Mouse (Mus musculus) midbrain, embryonic 15.5 days (tissue): ENCODE results near the gene Cks2. TPM values are rescaled to one million over a fixed set of nuclear protein-coding genes. Genes with fewer than 3 reads are reported as not detected.
"Not testable (repeated sequence)": the region's sequence is repeated elsewhere in the genome, so short reads cannot be mapped to it uniquely, and the experiment has no call there.

Source experiments
- ATAC-seq: fragments of 200-750 bp; cut with Nextera tagmentation; replicated peaks from 2 replicates; pipeline ENCODE4 v1.8.0; 2017; ENCODE audit warnings: moderate TSS enrichment
- H3K27ac ChIP-seq: fragments of 300-500 bp; sonication (generic); 2 replicates; pipeline ENCODE4 v1.5.1; 2015; ENCODE audit warnings: mild to moderate bottlenecking, inconsistent platforms
- H3K27me3 ChIP-seq: fragments of 300-500 bp; sonication (generic); replicated peaks from 2 replicates; pipeline ENCODE4 v1.6.1; 2015; ENCODE audit warnings: inconsistent platforms
- H3K36me3 ChIP-seq: fragments of 300-500 bp; sonication (generic); replicated peaks from 2 replicates; pipeline ENCODE4 v1.6.1; 2015; ENCODE audit warnings: inconsistent platforms
- H3K4me1 ChIP-seq: fragments of 300-500 bp; sonication (generic); 2 replicates; pipeline ENCODE4 v1.6.1; 2015; ENCODE audit warnings: inconsistent platforms
- H3K4me2 ChIP-seq: fragments of 300-500 bp; sonication (generic); 2 replicates; pipeline ENCODE4 v1.6.1; 2015; ENCODE audit warnings: inconsistent platforms, mild to moderate bottlenecking, moderate library complexity
- H3K4me3 ChIP-seq: fragments of 300-500 bp; sonication (generic); 2 replicates; pipeline ENCODE4 v1.5.1; 2015; ENCODE audit warnings: mild to moderate bottlenecking, inconsistent platforms
- H3K9ac ChIP-seq: fragments of 300-500 bp; sonication (generic); 2 replicates; pipeline ENCODE4 v1.6.1; 2015; ENCODE audit warnings: mild to moderate bottlenecking, inconsistent platforms
- H3K9me3 ChIP-seq: fragments of 300-500 bp; sonication (generic); 2 replicates; pipeline ENCODE4 v1.6.1; 2016; ENCODE audit warnings: inconsistent platforms
- WGBS: fragments of 180-500 bp; shearing (Covaris S2); methylation state at CpG from one replicate; pipeline ENCODE4 v1.1.7; 2015; ENCODE audit warnings: mixed read lengths; 5-methylcytosine and 5-hydroxymethylcytosine counted together
- polyA plus RNA-seq: library from polyadenylated mRNA; unstranded; fragments of >200 nt; fragmentation: Nextera tagmentation; extraction: Ambion mirVana; gene quantifications from 2 replicates; pipeline ENCODE4 v1.2.1, GENCODE M21; 2015

Gene Cks2
- polyA plus RNA-seq, 1 experiment from 2014 or later, result 36.9 TPM

DNA sequence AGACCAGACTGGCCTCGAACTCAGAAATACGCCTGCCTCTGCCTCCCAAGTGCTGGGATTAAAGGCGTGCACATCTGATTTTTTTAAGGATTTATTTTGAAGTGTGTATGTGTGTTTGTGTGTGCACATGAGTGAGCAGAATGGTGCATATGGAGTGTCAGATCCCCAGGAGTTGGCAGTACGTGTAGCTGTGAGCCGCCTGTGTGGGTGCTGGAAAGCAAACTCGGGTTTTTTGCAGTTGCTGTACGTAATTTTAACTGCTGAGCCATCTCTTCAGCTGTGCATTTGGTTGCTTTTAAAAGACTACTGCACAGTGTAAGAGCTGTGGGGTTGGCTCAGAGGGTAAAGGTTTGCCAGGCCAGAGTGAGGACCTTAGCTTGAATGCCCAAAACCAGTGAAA is 14.5 kb downstream of the Cks2 start:
- H3K4me1 ChIP-seq, result no peaks in the 10 kb centered on the region
- H3K4me3 ChIP-seq, result no peak overlapping the region
- no peaks in the 10 kb centered on the region for H3K9me3 ChIP-seq
- peaks cover 62% of the 10 kb centered on the region for H3K36me3 ChIP-seq
- no peaks in the 10 kb centered on the region for H3K27me3 ChIP-seq
- no peak for ATAC-seq
- no peak overlapping the region for H3K4me2 ChIP-seq
- H3K9ac ChIP-seq, result no peak overlapping the region
- 94% methylated on average over 7 of the region's 7 CpGs for WGBS
- no peak overlapping the region for H3K27ac ChIP-seq

DNA sequence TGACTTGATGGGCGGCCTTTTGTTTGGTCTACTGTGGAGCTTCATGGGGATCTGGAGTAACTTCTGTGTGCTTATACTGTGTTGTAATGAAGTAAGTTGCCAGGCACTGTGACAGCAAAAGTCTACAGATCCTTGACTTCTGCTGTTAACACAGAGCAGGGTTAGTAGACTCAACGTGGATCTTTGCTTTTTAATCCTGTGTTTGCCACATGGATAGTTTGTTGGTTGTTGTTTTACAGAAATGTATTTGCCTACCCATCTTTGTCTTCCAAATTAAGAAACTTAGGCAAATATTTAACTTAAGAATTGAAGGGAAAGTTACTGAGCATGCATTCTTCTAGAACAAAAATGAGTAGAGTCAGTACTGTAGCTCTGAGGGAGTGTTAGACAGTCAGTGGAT is 18.5 kb downstream of the Cks2 start:
- 93% methylated on average over 2 of the region's 2 CpGs for WGBS
- Histone ChIP-seq H3K4me1 (no peaks in the 10 kb centered on the region), H3K4me3 (no peak overlapping the region), H3K9ac (no peak overlapping the region), H3K36me3 (peaks cover 60% of the 10 kb centered on the region), H3K9me3 (no peaks in the 10 kb centered on the region), H3K27ac (no peak overlapping the region), H3K27me3 (no peaks in the 10 kb centered on the region), H3K4me2 (no peak overlapping the region)
- ATAC-seq, result no peak

DNA sequence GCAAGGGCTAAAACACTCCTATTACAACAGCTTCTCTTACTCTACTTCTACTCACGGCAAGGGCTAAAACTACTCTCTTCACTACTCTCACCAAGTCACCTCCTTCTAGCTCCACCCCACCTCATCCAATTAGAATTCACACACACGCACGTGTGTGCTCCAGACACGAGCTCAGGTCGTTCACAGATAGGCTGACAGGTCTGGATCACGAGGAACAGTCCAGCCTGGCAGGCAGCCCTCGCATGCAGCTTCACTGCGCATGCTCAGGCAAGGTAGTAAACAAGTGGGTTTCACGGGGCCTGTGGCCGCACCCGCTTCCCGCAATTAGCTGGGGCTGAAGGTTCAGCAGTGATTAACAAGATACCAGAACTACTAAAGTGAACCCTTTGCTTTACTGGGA is 23.2 kb downstream of the Cks2 start:
- not testable (repeated sequence) for H3K4me2 ChIP-seq, H3K27me3 ChIP-seq, H3K4me3 ChIP-seq, H3K9ac ChIP-seq, H3K4me1 ChIP-seq, H3K9me3 ChIP-seq, ATAC-seq, H3K27ac ChIP-seq
- peaks cover 34% of the 10 kb centered on the region; the same call in 1 of the 2 replicates for H3K36me3 ChIP-seq
- WGBS, result 94% methylated on average over 12 of the region's 12 CpGs

DNA sequence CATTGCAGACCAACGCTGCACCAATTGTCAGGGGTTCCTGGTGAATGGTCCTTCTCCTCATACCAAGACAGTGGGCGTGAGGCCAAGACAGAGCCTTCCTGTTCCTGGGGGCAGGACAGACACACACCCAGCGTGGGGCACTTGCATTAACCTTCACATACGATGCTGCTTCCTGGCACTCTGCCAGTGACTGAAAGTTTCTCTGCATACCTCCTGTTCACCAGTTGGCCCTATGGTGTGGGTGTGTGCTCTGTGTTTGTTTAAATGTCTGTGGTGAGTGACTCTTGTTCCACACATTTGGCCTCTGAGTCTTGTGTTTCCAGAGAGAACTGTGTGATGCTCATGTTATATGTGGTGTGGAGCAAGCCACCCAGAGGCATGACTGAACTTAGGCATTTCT is 31.6 kb downstream of the Cks2 start:
- peaks cover 52% of the 10 kb centered on the region for H3K36me3 ChIP-seq
- no peak for ATAC-seq
- no peak overlapping the region for H3K27ac ChIP-seq
- no peak overlapping the region for H3K4me3 ChIP-seq
- H3K4me2 ChIP-seq, result no peak overlapping the region
- H3K9ac ChIP-seq, result no peak overlapping the region
- no peaks in the 10 kb centered on the region for H3K9me3 ChIP-seq
- 89% methylated on average over 4 of the region's 4 CpGs for WGBS
- H3K27me3 ChIP-seq, result no peaks in the 10 kb centered on the region
- H3K4me1 ChIP-seq, result no peaks in the 10 kb centered on the region

DNA sequence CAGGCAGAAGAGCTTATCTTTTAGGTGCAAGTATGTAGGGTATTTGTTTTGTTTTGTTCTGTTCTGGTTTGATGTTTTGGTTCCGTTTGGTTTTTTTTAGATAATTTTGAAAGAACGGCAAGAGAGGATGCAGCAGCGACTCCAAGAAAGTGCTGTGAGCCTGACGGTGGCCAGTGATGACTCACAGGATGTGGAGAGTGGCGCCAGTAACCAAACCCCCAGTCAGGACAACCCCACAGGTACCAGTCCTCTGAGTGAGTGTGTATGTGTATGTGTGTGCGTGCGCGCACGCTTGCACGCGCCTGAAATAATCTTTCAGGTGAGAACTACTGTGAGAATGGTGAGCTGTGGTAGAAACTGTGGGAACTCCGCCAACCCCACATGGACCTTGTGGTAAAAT is 32.0 kb downstream of the Cks2 start:
- Histone ChIP-seq H3K4me3 (no peak overlapping the region), H3K9me3 (no peaks in the 10 kb centered on the region), H3K4me2 (no peak overlapping the region), H3K36me3 (peaks cover 54% of the 10 kb centered on the region), H3K27ac (no peak overlapping the region), H3K27me3 (no peaks in the 10 kb centered on the region), H3K9ac (no peak overlapping the region), H3K4me1 (no peaks in the 10 kb centered on the region)
- ATAC-seq, result no peak
- 98% methylated on average over 12 of the region's 12 CpGs for WGBS

DNA sequence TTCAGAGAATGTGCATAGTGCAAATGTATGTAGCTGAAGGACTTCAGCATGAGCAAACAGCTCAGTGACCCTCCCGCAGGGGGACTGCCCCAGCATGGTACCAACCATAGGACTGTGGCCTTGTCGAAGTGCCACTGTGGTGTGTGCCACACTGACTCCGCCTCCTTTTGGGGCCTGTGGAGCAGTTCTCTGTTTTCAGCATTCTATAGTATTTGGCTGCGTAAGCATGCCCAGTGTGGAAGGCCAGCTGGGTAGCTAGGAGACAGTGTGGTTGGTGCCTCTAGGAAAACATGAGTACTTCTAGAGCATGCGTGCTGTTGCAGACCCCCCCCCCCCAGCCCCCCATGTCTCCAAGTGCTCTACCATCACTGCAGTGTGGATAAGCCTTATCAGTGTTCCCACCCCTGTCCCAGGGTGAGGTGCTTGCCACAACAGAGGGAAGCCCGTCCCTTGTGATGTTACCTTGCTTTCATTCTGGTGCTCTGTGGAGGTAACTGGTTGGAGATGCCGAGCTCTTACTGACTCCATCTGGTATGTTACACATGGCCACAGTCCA is 32.7 kb downstream of the Cks2 start:
- Histone ChIP-seq H3K4me1 (no peaks in the 10 kb centered on the region), H3K4me2 (no peak overlapping the region), H3K36me3 (peaks cover 55% of the 10 kb centered on the region), H3K9me3 (no peaks in the 10 kb centered on the region), H3K9ac (no peak overlapping the region), H3K27me3 (no peaks in the 10 kb centered on the region), H3K4me3 (no peak overlapping the region), H3K27ac (no peak overlapping the region)
- no peak for ATAC-seq
- 90% methylated on average over 7 of the region's 7 CpGs for WGBS

DNA sequence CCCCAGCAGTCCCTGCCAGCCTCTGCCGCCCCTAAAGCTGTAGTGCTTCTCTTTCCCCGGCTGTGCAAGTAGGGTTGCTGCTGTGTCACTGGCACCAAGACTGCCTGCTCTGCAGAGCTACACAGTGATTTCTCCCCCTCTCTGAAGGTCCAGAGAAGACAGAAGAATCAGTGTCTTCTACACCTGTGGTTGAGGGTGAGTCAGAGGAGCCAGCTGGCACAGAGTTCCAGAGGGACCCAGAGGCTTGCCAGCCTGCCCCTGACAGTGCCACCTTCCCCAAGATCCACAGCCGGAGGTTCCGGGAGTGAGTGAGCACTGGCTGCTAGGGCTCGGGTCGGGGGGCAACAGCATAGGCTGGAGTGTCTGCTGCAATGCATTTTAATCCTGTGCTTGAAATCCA is 33.7 kb downstream of the Cks2 start:
- no peaks in the 10 kb centered on the region for H3K9me3 ChIP-seq
- H3K4me1 ChIP-seq, result no peaks in the 10 kb centered on the region
- no peak for ATAC-seq
- WGBS, result 92% methylated on average over 6 of the region's 6 CpGs
- H3K27me3 ChIP-seq, result no peaks in the 10 kb centered on the region
- no peak overlapping the region for H3K9ac ChIP-seq
- no peak overlapping the region for H3K27ac ChIP-seq
- H3K36me3 ChIP-seq, result peaks cover 55% of the 10 kb centered on the region
- H3K4me2 ChIP-seq, result no peak overlapping the region
- no peak overlapping the region for H3K4me3 ChIP-seq

DNA sequence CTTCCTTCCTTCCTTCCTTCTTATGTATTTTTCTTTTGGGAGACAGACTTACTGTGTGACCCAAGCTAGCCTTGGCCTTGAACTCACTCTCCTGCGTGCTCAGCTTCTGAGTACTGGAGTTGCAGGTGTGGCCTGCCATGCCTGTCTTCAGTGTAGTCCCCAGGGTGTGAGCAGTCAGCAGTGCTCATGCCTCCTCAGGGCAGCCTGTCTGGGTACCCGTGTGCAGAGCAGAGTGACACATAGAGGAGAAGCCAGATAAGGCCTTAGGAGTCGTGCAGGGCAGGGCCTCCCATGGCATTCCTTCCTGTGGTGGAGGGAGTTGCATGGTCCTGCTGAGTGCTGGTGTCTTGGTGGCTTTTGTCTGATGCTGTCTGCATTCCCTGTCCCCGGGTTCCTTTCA is 34.3 kb downstream of the Cks2 start:
- WGBS, result 83% methylated on average over 4 of the region's 4 CpGs
- no peak overlapping the region for H3K4me3 ChIP-seq
- no peaks in the 10 kb centered on the region for H3K27me3 ChIP-seq
- H3K36me3 ChIP-seq, result peaks cover 50% of the 10 kb centered on the region
- no peaks in the 10 kb centered on the region for H3K9me3 ChIP-seq
- no peak for ATAC-seq
- no peaks in the 10 kb centered on the region for H3K4me1 ChIP-seq
- no peak overlapping the region for H3K27ac ChIP-seq
- no peak overlapping the region for H3K4me2 ChIP-seq
- H3K9ac ChIP-seq, result no peak overlapping the region

DNA sequence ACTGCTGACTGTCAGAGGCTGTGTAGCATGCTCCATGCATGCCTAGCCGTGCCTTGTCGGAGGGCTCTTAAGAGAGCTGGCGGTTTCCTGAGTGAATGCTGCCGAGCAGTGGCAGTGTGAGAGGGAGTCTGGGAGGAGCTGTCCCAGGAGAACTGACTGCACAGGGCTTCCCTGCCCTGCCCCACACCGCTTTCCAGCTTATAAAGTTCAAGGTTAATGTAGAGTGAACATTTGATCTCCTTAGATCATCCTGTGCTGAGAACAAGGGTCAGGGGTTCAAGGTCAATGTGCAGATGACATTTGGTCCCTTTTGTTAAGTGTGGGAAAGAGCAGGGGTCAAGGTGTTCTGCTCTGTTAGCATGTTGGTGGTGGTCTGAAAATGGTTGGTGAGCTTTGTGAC is 36.0 kb downstream of the Cks2 start:
- Histone ChIP-seq H3K27ac (no peak overlapping the region), H3K27me3 (no peaks in the 10 kb centered on the region), H3K36me3 (peaks cover 52% of the 10 kb centered on the region), H3K9ac (no peak overlapping the region), H3K4me2 (no peak overlapping the region), H3K4me3 (no peak overlapping the region), H3K4me1 (no peaks in the 10 kb centered on the region), H3K9me3 (no peaks in the 10 kb centered on the region)
- ATAC-seq, result 0 out of 2 replicates have a peak, but pooled peaks have one; percentile 30
- 91% methylated on average over 5 of the region's 5 CpGs for WGBS

DNA sequence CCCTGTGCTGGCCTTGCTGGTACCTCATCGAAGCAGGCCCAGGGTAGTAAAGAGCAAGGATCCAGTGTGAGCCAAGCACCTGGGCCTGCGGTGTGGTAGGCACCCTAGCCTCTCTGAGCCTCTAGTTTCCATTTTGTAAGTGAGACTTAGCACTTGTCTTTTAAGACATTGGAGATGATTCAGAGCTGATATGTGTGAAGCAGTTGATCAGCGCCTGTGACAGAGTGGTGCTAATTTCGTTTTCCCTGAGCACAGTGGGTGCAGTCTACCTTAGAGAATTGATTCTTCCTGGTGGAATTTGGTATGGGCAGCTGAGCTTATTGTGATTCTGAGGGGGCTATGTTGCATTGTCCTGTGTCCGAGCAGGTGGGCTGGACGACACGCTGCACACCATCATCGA is 36.6 kb downstream of the Cks2 start:
- 95% methylated on average over 8 of the region's 8 CpGs for WGBS
- Histone ChIP-seq H3K36me3 (peaks cover 46% of the 10 kb centered on the region), H3K4me2 (no peak overlapping the region), H3K9ac (no peak overlapping the region), H3K27ac (no peak overlapping the region), H3K4me1 (no peaks in the 10 kb centered on the region), H3K9me3 (no peaks in the 10 kb centered on the region), H3K4me3 (no peak overlapping the region), H3K27me3 (no peaks in the 10 kb centered on the region)
- ATAC-seq, result no peak

DNA sequence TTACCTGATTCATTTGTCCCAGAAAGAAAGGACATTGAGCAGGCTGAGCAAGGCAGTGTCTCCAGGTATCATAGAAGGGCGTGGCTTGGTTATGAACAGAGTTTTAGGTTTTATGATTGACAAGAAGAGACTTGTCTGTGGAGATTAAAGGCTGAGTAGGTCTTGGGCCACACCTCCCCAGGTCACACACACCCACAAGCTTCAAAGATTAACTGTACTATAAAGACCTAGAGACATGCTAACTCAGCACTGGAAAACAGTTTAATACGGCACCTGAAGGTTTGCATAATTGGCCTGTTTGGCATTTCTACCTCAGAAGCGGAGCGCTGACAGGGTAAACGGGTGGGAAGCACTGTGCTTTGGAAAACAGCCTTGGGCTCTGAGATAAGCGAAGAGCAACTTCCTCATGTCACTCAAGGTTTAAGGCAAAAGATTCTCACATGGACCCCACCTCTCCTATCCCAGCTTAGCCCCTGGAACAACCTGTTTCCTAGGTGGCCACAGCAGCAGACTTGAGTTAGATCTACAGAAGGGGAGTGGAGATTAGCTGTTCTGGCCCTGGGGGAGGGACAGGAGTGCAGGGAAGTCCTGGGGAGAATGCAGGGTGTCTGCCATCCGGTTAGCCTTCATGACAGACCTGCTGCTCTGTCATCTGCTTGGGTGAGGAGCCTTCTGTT is 40.4 kb downstream of the Cks2 start:
- H3K4me1 ChIP-seq, result no peaks in the 10 kb centered on the region
- H3K4me2 ChIP-seq, result no peak overlapping the region
- no peak overlapping the region for H3K4me3 ChIP-seq
- WGBS, result 95% methylated on average over 7 of the region's 7 CpGs
- peaks cover 30% of the 10 kb centered on the region for H3K36me3 ChIP-seq
- no peaks in the 10 kb centered on the region for H3K27me3 ChIP-seq
- H3K27ac ChIP-seq, result no peak overlapping the region
- no peak for ATAC-seq
- H3K9me3 ChIP-seq, result no peaks in the 10 kb centered on the region
- H3K9ac ChIP-seq, result no peak overlapping the region

DNA sequence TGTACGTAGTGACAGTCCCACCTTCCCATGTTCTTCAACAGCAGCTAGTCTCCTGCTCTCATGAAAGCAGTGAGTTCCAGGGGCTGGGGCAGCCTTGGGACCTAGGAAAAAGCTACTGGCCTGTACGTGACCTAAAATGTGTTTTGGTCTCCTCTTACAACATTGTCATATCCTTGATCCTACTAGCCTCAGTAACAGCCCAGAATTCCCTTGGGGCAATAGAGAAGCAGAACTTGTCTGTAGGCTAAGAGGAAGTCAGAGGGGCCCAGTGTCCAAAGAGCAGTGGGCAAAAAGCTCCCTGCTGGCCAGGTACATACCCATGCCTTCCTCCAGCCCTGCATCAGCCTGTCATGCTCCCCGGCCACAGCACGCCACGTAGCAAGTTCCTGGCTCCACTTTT is 41.9 kb downstream of the Cks2 start:
- Histone ChIP-seq H3K4me1 (no peaks in the 10 kb centered on the region), H3K36me3 (peaks cover 22% of the 10 kb centered on the region), H3K27ac (no peak overlapping the region), H3K4me3 (no peak overlapping the region), H3K9ac (no peak overlapping the region), H3K27me3 (no peaks in the 10 kb centered on the region), H3K4me2 (no peak overlapping the region), H3K9me3 (no peaks in the 10 kb centered on the region)
- 95% methylated on average over 5 of the region's 5 CpGs for WGBS
- no peak for ATAC-seq

DNA sequence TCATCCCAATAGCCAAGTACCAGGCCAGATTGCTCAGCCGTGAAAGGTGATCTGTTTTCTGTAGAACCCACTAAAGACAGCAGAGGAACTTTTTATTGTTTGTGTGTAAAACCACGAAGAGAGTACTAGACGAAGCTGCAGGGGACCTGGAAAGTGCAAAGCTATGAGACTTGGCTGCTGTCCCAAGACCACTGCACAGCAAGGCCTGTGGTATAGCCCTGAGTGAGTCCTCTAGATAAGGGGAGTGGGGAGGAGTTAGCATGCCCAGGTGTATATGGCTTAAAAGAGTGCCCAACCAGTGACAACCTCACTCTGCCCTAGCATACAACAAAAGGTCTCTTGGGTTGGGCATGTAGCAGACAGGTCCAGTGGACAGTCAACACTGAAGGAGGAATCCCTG is 43.7 kb downstream of the Cks2 start:
- no peaks in the 10 kb centered on the region for H3K27me3 ChIP-seq
- H3K9me3 ChIP-seq, result no peaks in the 10 kb centered on the region
- no peaks in the 10 kb centered on the region for H3K4me1 ChIP-seq
- H3K4me3 ChIP-seq, result no peak overlapping the region
- no peak overlapping the region for H3K4me2 ChIP-seq
- WGBS, result 48% methylated on average over 3 of the region's 3 CpGs
- ATAC-seq, result no peak
- H3K9ac ChIP-seq, result no peak overlapping the region
- no peak overlapping the region for H3K27ac ChIP-seq
- peaks cover 15% of the 10 kb centered on the region for H3K36me3 ChIP-seq
